Mouse (Mus musculus) midbrain, embryonic 11.5 days (tissue): ENCODE measurements at regions not wholly inside any gene's neighbourhood (a gene's known extent, or its start where the extent isn't known, plus 50 kb on each side); places are given as distances from the start of the nearest gene placed in this dataset.
A peak's percentile ranks its signal among the peaks of the same experiment; 100 is the strongest.
"Not testable (repeated sequence)": the region's sequence is repeated elsewhere in the genome, so short reads cannot be mapped to it uniquely, and the experiment has no call there.

ENCODE experiments used
- ATAC-seq: fragments of 200-750 bp; cut with Nextera tagmentation; 2 replicates; pipeline ENCODE4 v1.8.0; 2017; ENCODE audit warnings: moderate TSS enrichment, moderate library complexity; ENCODE audit not compliant: low FRiP score
- DNase-seq: peaks from one replicate; pipeline ENCODE4 v3.0.0; 2015; ENCODE audit warnings: low spot score; ENCODE audit errors: missing footprints
- H3K27ac ChIP-seq: fragments of 300-500 bp; sonication (generic); 2 replicates; pipeline ENCODE4 v1.5.1; 2014; ENCODE audit warnings: low read depth, low read length
- H3K27me3 ChIP-seq: fragments of 300-500 bp; sonication (generic); 2 replicates; pipeline ENCODE4 v1.6.1; 2014; ENCODE audit warnings: mild to moderate bottlenecking, low read length, moderate library complexity, mixed read lengths; ENCODE audit not compliant: control insufficient read depth, insufficient read depth
- H3K36me3 ChIP-seq: fragments of 300-500 bp; sonication (generic); 2 replicates; pipeline ENCODE4 v1.6.1; 2014; ENCODE audit warnings: mild to moderate bottlenecking, low read length, moderate library complexity, mixed read lengths; ENCODE audit not compliant: control insufficient read depth, insufficient read depth
- H3K4me1 ChIP-seq: fragments of 300-500 bp; sonication (generic); 2 replicates; pipeline ENCODE4 v1.6.1; 2014; ENCODE audit warnings: low read length; ENCODE audit not compliant: control insufficient read depth, insufficient read depth
- H3K4me2 ChIP-seq: fragments of 300-500 bp; sonication (generic); 2 replicates; pipeline ENCODE4 v1.6.1; 2014; ENCODE audit warnings: mild to moderate bottlenecking, moderate library complexity
- H3K4me3 ChIP-seq: fragments of 300-500 bp; sonication (generic); 2 replicates; pipeline ENCODE4 v1.5.1; 2014; ENCODE audit warnings: low read depth, low read length
- H3K9ac ChIP-seq: fragments of 300-500 bp; sonication (generic); 2 replicates; pipeline ENCODE4 v1.6.1; 2014; ENCODE audit warnings: low read length
- H3K9me3 ChIP-seq: fragments of 300-500 bp; sonication (generic); 2 replicates; pipeline ENCODE4 v1.6.1; 2016; ENCODE audit warnings: low read length; ENCODE audit not compliant: control insufficient read depth
- WGBS: fragments of 180-500 bp; shearing (Covaris S2); extraction: QIAGEN DNeasy Blood & Tissue Kit; methylation state at CpG from one replicate; pipeline ENCODE4 v1.1.7; 2014; 5-methylcytosine and 5-hydroxymethylcytosine counted together

DNA sequence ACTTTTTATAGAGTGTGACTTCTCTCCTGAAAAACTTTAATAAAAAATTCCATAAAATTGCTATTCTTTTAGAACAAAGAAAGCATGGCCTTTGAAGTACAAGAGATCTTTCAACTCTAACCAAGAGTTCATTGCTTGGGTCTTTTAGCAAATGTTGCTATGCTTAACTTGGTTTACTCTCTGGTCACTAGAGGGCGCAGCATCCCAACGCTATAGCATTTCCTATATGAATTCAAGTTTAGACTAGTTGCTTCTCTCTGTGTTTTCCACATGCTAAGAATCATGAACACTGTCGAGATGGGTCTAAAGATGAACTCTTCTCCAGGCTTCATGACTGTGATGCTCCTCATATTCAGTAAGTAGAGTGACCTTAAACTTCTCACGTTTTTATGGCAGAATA lies 511.8 kb upstream of the Olfr1507 start:
- H3K4me3 ChIP-seq, DNase-seq, H3K4me2 ChIP-seq, ATAC-seq, H3K36me3 ChIP-seq, H3K9me3 ChIP-seq, H3K27me3 ChIP-seq, H3K4me1 ChIP-seq, H3K27ac ChIP-seq, H3K9ac ChIP-seq: not testable (repeated sequence)
- WGBS: no CpG with 5 or more reads among the region's 4 CpGs

DNA sequence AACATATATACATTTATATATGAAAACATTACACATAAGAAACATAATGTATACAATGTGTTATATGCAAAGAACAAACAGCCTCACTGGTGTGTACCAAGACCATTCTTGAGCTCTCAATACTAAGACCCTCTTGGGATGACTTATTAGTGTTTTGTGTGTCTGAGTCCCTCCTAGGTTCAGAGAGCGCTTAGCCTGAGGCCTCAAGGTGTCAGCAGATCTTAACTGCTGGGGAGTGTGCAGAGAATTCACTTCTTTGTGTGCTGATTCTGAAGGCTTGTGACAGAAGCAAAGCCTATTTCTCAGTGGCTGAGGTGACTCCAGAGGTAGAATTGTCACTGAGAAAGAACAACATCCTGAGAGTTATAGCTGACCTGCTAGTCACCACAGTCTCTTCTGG lies 505.7 kb upstream of the Olfr1507 start:
- WGBS: 79% methylated on average over 1 of the region's 1 CpGs
- not testable (repeated sequence) for ATAC-seq, H3K4me3 ChIP-seq, H3K27me3 ChIP-seq, H3K9me3 ChIP-seq, H3K4me2 ChIP-seq, H3K9ac ChIP-seq, H3K27ac ChIP-seq, H3K36me3 ChIP-seq, H3K4me1 ChIP-seq, DNase-seq

GRCm38 (mm10) chr14:52992106-52992760 lies 496.7 kb upstream of the Olfr1507 start:
- not testable (repeated sequence) for H3K27ac ChIP-seq, H3K4me2 ChIP-seq, H3K9ac ChIP-seq, H3K4me1 ChIP-seq, DNase-seq, H3K36me3 ChIP-seq, H3K9me3 ChIP-seq, H3K4me3 ChIP-seq, H3K27me3 ChIP-seq
- WGBS: 0% methylated on average over 1 of the region's 4 CpGs
- ATAC-seq: peak; percentile 78

- DNase-seq, H3K9ac ChIP-seq, H3K4me3 ChIP-seq, H3K27me3 ChIP-seq, H3K4me2 ChIP-seq, H3K4me1 ChIP-seq, H3K9me3 ChIP-seq, H3K27ac ChIP-seq, H3K36me3 ChIP-seq: not testable (repeated sequence)
- ATAC-seq: peak; percentile 35; the same call in 1 of the 2 replicates
- whole genome bisulfite sequencing: no CpG with 5 or more reads among the region's 3 CpGs
Measured at GRCm38 (mm10) chr14:52991328-52991665, 495.7 kb upstream of the Olfr1507 start.

DNA sequence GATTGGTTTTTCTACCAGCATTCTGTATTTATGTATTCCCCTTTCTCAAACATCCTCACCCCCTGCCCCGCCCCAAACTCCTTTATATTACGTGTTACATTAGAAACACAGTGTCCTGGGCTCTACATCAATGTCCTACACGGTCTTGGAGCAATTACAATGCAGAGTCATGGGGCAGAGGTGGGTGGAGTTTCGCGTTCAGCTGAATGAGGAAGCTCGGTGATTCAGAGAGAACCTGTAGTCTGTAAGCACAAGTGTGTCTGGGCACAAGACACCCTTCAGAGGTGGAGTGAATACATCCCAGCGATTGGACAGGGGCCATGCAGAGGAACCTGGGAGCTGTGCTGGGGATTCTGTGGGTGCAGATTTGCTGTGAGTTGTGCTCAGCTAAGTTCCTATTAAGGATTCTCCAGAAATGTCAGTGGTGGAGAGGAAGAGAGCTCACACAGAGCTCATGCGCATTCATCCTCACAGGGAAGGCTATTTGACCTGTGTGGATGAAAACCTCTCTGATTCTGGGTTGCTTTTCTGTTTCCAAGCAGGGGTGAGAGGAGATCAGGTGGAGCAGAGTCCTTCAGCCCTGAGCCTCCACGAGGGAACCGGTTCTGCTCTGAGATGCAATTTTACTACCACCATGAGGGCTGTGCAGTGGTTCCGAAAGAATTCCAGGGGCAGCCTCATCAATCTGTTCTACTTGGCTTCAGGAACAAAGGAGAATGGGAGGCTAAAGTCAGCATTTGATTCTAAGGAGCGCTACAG lies 495.2 kb upstream of the Olfr1507 start:
- not testable (repeated sequence) for H3K4me3 ChIP-seq, H3K4me1 ChIP-seq, H3K9ac ChIP-seq, H3K4me2 ChIP-seq, H3K36me3 ChIP-seq, DNase-seq, H3K9me3 ChIP-seq, H3K27ac ChIP-seq, H3K27me3 ChIP-seq
- peak; percentile 41 for ATAC-seq
- WGBS: no CpG with 5 or more reads among the region's 12 CpGs

DNA sequence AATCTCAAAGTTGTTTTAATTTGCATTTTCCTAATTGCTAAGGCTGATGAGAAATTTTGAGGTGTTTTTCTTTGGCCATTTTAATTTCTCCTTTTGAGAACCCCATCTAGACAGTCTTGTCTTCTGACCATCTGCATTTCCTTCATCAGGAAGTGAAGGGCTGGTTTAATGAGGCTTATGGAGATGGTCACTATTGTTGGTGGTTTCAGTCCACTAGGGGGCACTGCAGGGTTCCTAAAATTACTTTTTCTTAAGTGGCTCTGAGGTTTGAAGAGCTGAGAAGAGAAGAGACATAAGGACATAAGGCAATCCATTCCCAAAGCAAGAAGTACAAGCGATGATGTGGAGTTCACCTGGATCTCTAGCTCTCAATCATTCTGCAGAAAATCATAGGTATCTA lies 494.4 kb upstream of the Olfr1507 start:
- H3K9me3 ChIP-seq, H3K27ac ChIP-seq, H3K4me3 ChIP-seq, H3K4me2 ChIP-seq, H3K36me3 ChIP-seq, DNase-seq, H3K27me3 ChIP-seq, ATAC-seq, H3K4me1 ChIP-seq, H3K9ac ChIP-seq: not testable (repeated sequence)
- WGBS: 70% methylated on average over 1 of the region's 1 CpGs

- not testable (repeated sequence) for DNase-seq, H3K4me1 ChIP-seq, H3K4me3 ChIP-seq, H3K36me3 ChIP-seq, H3K9ac ChIP-seq, H3K27ac ChIP-seq, H3K4me2 ChIP-seq, H3K9me3 ChIP-seq, ATAC-seq, H3K27me3 ChIP-seq
- no CpG with 5 or more reads among the region's 6 CpGs for WGBS
Measured at GRCm38 (mm10) chr14:52988563-52988962, 493.0 kb upstream of the Olfr1507 start.

- not testable (repeated sequence) for H3K27ac ChIP-seq, H3K4me2 ChIP-seq, DNase-seq, H3K36me3 ChIP-seq, H3K27me3 ChIP-seq, H3K4me1 ChIP-seq, H3K4me3 ChIP-seq, H3K9me3 ChIP-seq, H3K9ac ChIP-seq
- peak; percentile 76 for ATAC-seq
- WGBS: no CpG with 5 or more reads among the region's 12 CpGs
Measured at GRCm38 (mm10) chr14:52972207-52973003, 476.9 kb upstream of the Olfr1507 start.

- not testable (repeated sequence) for H3K9ac ChIP-seq, H3K4me2 ChIP-seq, H3K36me3 ChIP-seq, H3K27ac ChIP-seq, H3K4me1 ChIP-seq, ATAC-seq, H3K9me3 ChIP-seq, H3K27me3 ChIP-seq, H3K4me3 ChIP-seq, DNase-seq
- WGBS: 89% methylated on average over 3 of the region's 4 CpGs
Measured at GRCm38 (mm10) chr14:52962110-52962509, 466.6 kb upstream of the Olfr1507 start.
